15 mouse cellular contexts compared by ENCODE assay signal in genomic region chr17:5688669-5689068, GRCm38 (mm10).
"Had no signal": no experiment of that assay in that cellular context is flagged by ENCODE, and none has a peak within 500 bp of the region (broad histone marks: within the 10 kb centered on the region; RNA-seq: fewer than 3 reads in every experiment).

No protein-coding gene starts in this region.

- H3K9me3 ChIP-seq: neural tube, embryonic 15.5 days; stomach, embryonic 15.5 days had no signal

- H3K4me2 ChIP-seq: neural tube, embryonic 15.5 days; stomach, embryonic 15.5 days had no signal

- H3K36me3 ChIP-seq: neural tube, embryonic 15.5 days; stomach, embryonic 15.5 days had no signal

- H3K27me3 ChIP-seq: neural tube, embryonic 15.5 days; stomach, embryonic 15.5 days had no signal

- H3K4me1 ChIP-seq: neural tube, embryonic 15.5 days; stomach, embryonic 15.5 days had no signal

- H3K4me3 ChIP-seq: neural tube, embryonic 15.5 days; stomach, embryonic 15.5 days had no signal

- H3K27ac ChIP-seq: neural tube, embryonic 15.5 days; stomach, embryonic 15.5 days; stomach, postnatal 0 days had no signal

- DNase-seq: retina, postnatal 1 day; right cerebral cortex, adult 18-20 months; right cerebral cortex, postnatal 14 days; right cerebral cortex, postnatal 25 days; right cerebral cortex, postnatal 4 days; spleen, adult 18-20 months; thymus, adult 18-20 months; thymus, adult 2 months; thymus, postnatal 14 days; thymus, postnatal 25 days; thymus, postnatal 36 days; thymus, postnatal 4 days had no signal

- H3K9ac ChIP-seq: neural tube, embryonic 15.5 days; stomach, embryonic 15.5 days had no signal
